8 mouse cellular contexts compared by ENCODE assay signal in the genomic region with DNA sequence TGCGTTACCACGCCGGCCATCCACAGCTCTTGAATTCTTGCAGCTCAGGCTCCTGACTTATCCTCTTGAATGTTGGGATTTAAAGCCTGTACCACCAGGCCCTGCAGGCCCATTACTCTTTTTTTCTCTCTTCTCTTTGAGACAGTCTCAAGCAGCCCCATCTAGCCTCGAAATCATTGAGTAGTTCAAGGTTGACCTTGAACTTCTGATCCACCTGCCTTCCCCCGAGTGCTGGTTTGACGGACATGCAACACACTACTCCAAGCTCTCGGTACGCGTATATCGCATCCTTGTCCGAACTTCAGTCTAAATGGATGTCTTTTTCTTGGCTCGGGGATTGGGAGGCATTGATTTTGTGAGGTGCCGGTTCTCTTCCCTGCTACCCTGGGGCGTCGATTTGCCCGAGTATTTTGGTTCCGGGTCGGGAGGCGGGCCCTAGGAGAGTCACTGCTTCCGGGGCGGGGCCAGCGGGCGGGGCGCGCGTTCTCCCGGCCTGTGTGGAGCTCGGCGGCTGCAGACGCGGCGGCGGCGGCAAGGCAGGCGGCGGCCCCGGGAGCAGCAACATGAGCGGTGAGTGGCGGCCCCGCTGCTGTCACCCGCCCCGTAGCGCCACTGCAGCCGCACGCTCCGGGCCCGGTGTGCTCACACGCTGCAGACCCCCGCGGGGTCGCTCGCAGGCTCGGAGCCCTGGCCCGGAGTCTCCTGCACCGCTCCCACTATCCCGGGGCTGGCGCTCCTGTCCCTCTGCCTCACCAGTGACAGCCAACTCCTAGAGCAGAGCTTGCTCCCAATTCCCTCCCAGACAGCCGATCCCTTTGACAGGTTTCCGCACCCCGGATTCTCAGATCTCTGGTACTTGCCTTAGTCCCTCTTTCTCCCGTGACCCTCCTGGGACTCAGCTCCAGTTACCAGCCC. TPM values are rescaled to one million over a fixed set of nuclear protein-coding genes. Genes with fewer than 3 reads are reported as not detected.
DNase-seq lines count a peak whose midpoint lies in the region; ATAC-seq and TF ChIP-seq lines count a peak whose summit lies in the region.

A gene (plus strand): TSS at position 500 of the 915 bp plus-strand sequence.

- no peaks in the 10 kb centered on the region for H3K27me3 ChIP-seq in CH12.LX (replicated peaks)
- no peaks in the 10 kb centered on the region for H3K27me3 ChIP-seq in forebrain, embryonic 12.5 days
- no peaks in the 10 kb centered on the region for H3K27me3 ChIP-seq in heart, postnatal 0 days (ENCODE audit: control insufficient read depth, insufficient read depth, low read length)
- H3K27me3 ChIP-seq in liver, embryonic 16.5 days (ENCODE audit: control insufficient read depth, insufficient read depth, low read depth, low read length), result no peaks in the 10 kb centered on the region
- H3K27me3 ChIP-seq in neural tube, embryonic 13.5 days, result no peaks in the 10 kb centered on the region
- H3K27me3 ChIP-seq in testis, adult 2 months (ENCODE audit: control insufficient read depth, insufficient read depth, low read length), result no peaks in the 10 kb centered on the region

- DNase-seq in CH12.LX (ENCODE audit: extremely low read depth), result peak; percentile 94
- peak; percentile 91 for DNase-seq in c-Kit-positive CD71-positive TER-119-negative erythroid progenitor cells, embryonic 14.5 days (ENCODE audit: low read depth)
- peak; percentile 88 for DNase-seq in heart, postnatal 0 days (ENCODE audit: low spot score)
- peak; percentile 99 for DNase-seq in kidney, postnatal 4 days

- H3K36me3 ChIP-seq in CH12.LX (replicated peaks in 1 of 2; ENCODE audit: control insufficient read depth in 1 of 2, insufficient read depth in 1 of 2, low read length in 1 of 2), result peaks cover 0 to 2% of the 10 kb centered on the region in 2 experiments
- no peaks in the 10 kb centered on the region for H3K36me3 ChIP-seq in forebrain, embryonic 12.5 days (replicated peaks)
- H3K36me3 ChIP-seq in heart, postnatal 0 days (replicated peaks; ENCODE audit: control insufficient read depth, insufficient read depth, low read length), result no peaks in the 10 kb centered on the region
- H3K36me3 ChIP-seq in liver, embryonic 16.5 days (ENCODE audit: control insufficient read depth, insufficient read depth), result no peaks in the 10 kb centered on the region
- no peaks in the 10 kb centered on the region for H3K36me3 ChIP-seq in neural tube, embryonic 13.5 days
- H3K36me3 ChIP-seq in testis, adult 2 months (ENCODE audit: control insufficient read depth, insufficient read depth, low read length), result no peaks in the 10 kb centered on the region

- no peak within 1 kb of the TSS for H3K27ac ChIP-seq in CH12.LX (ENCODE audit: insufficient read depth, low read depth)
- peak within 1 kb of the TSS; percentile 82 for H3K27ac ChIP-seq in forebrain, embryonic 12.5 days
- H3K27ac ChIP-seq in heart, postnatal 0 days (ENCODE audit: low read depth), result peak within 1 kb of the TSS; percentile 78
- H3K27ac ChIP-seq in liver, embryonic 16.5 days (ENCODE audit: low read length), result peak within 1 kb of the TSS; percentile 83
- peak within 1 kb of the TSS; percentile 92 for H3K27ac ChIP-seq in neural tube, embryonic 13.5 days (replicated peaks)
- H3K27ac ChIP-seq in testis, adult 2 months (ENCODE audit: control insufficient read depth, insufficient read depth, low read depth, low read length), result peak within 1 kb of the TSS; percentile 82

- H3K4me3 ChIP-seq in CH12.LX (replicated peaks in 1 of 3; ENCODE audit: low read depth in 2 of 3, low read length in 2 of 3, poor library complexity in 1 of 3), result peak within 1 kb of the TSS; percentile 61 to 98 (median 78)
- peak within 1 kb of the TSS; percentile 72 for H3K4me3 ChIP-seq in forebrain, embryonic 12.5 days (replicated peaks)
- peak within 1 kb of the TSS; percentile 84 for H3K4me3 ChIP-seq in heart, postnatal 0 days (ENCODE audit: low read depth, low read length)
- peak within 1 kb of the TSS; percentile 86 for H3K4me3 ChIP-seq in liver, embryonic 16.5 days (ENCODE audit: low read depth, low read length)
- peak within 1 kb of the TSS; percentile 81 for H3K4me3 ChIP-seq in neural tube, embryonic 13.5 days
- H3K4me3 ChIP-seq in testis, adult 2 months (ENCODE audit: control insufficient read depth, low read depth, low read length), result peak within 1 kb of the TSS; percentile 99

- WGBS in forebrain, embryonic 12.5 days, result 4% methylated on average over 60 of the region's 61 CpGs
- WGBS in heart, postnatal 0 days, result 5% methylated on average over 51 of the region's 61 CpGs
- 5% methylated on average over 59 of the region's 61 CpGs for WGBS in liver, embryonic 16.5 days (ENCODE audit: insufficient replicate concordance)
- 5% methylated on average over 61 of the region's 61 CpGs for WGBS in neural tube, embryonic 13.5 days

- peaks cover 3 to 24% of the 10 kb centered on the region in 2 experiments; a peak in 3 of 4 replicates for H3K4me1 ChIP-seq in CH12.LX (ENCODE audit: control insufficient read depth in 1 of 2, insufficient read depth in 2 of 2)
- peaks cover 15% of the 10 kb centered on the region for H3K4me1 ChIP-seq in forebrain, embryonic 12.5 days
- peaks cover 12% of the 10 kb centered on the region for H3K4me1 ChIP-seq in heart, postnatal 0 days (ENCODE audit: control insufficient read depth, insufficient read depth)
- H3K4me1 ChIP-seq in liver, embryonic 16.5 days (ENCODE audit: control insufficient read depth, low read depth, low read length), result peaks cover 9% of the 10 kb centered on the region
- peaks cover 15% of the 10 kb centered on the region for H3K4me1 ChIP-seq in neural tube, embryonic 13.5 days (replicated peaks)
- H3K4me1 ChIP-seq in testis, adult 2 months (ENCODE audit: control insufficient read depth, insufficient read depth, low read length), result peaks cover 5% of the 10 kb centered on the region

- dilution Hi-C loops in CH12.LX (cut with MboI; ENCODE audit: extremely low pct_ligation_motif_present, extremely low pct_unique_long_range_greater_than_20kb, low sequenced_read_pairs), result no loop called here

- TF ChIP-seq RAD21 in CH12.LX (IDR thresholded peaks at IDR 0.05; ENCODE audit: low read depth, low read length), result no peak

- peak; percentile 87 for TF ChIP-seq POLR2A in CH12.LX (IDR thresholded peaks at IDR 0.05; ENCODE audit: low read depth, low read length)
- TF ChIP-seq POLR2A in testis, adult 2 months (IDR thresholded peaks at IDR 0.05; ENCODE audit: control insufficient read depth, low read depth, low read length), result peak; percentile 64

- peak within 1 kb of the TSS; percentile 68 for H3K9ac ChIP-seq in CH12.LX (ENCODE audit: insufficient read depth, low read depth)
- H3K9ac ChIP-seq in forebrain, embryonic 12.5 days, result peak within 1 kb of the TSS; percentile 73
- H3K9ac ChIP-seq in heart, postnatal 0 days (replicated peaks; ENCODE audit: low read depth, low read length), result peak within 1 kb of the TSS; percentile 74
- peak within 1 kb of the TSS; percentile 82 for H3K9ac ChIP-seq in liver, embryonic 16.5 days (ENCODE audit: low read depth, low read length)
- peak within 1 kb of the TSS; percentile 89 for H3K9ac ChIP-seq in neural tube, embryonic 13.5 days

- no peaks in the 10 kb centered on the region for H3K9me3 ChIP-seq in CH12.LX (replicated peaks; ENCODE audit: low read length)
- H3K9me3 ChIP-seq in forebrain, embryonic 12.5 days, result no peaks in the 10 kb centered on the region
- H3K9me3 ChIP-seq in heart, postnatal 0 days (replicated peaks; ENCODE audit: control insufficient read depth, low read length), result no peaks in the 10 kb centered on the region
- no peaks in the 10 kb centered on the region for H3K9me3 ChIP-seq in liver, embryonic 16.5 days (replicated peaks; ENCODE audit: control insufficient read depth, low read length)
- no peaks in the 10 kb centered on the region for H3K9me3 ChIP-seq in neural tube, embryonic 13.5 days

- no peak for TF ChIP-seq EP300 in CH12.LX (IDR thresholded peaks at IDR 0.05; ENCODE audit: low read length)
- TF ChIP-seq EP300 in heart, postnatal 0 days (IDR thresholded peaks at IDR 0.05; ENCODE audit: low read depth), result 0 out of 2 replicates have a peak, but pooled peaks have one; percentile 27

- peak within 1 kb of the TSS; percentile 87 for H3K4me2 ChIP-seq in CH12.LX (ENCODE audit: insufficient read depth, low read depth, poor library complexity, severe bottlenecking)
- H3K4me2 ChIP-seq in forebrain, embryonic 12.5 days, result peak within 1 kb of the TSS; percentile 96
- peak within 1 kb of the TSS; percentile 95 for H3K4me2 ChIP-seq in heart, postnatal 0 days (ENCODE audit: low read depth, low read length)
- H3K4me2 ChIP-seq in liver, embryonic 16.5 days (ENCODE audit: low read depth, low read length), result peak within 1 kb of the TSS; percentile 90
- H3K4me2 ChIP-seq in neural tube, embryonic 13.5 days, result peak within 1 kb of the TSS; percentile 87

- in situ Hi-C loops in CH12.LX (cut with MboI; ENCODE audit: low pct_ligation_motif_present, low pct_unique_long_range_greater_than_20kb, low sequenced_read_pairs), result no loop called here

- 0 out of 4 replicates have a peak, but pooled peaks of 1 of the 2 experiments have one; percentile 9 for TF ChIP-seq CTCF in CH12.LX (conservative IDR thresholded peaks at IDR 0.05 in 1 of 2, IDR thresholded peaks at IDR 0.05 in 1 of 2; ENCODE audit: low read depth in 2 of 2, low read length in 2 of 2)
- no peak for TF ChIP-seq CTCF in heart, postnatal 0 days (IDR thresholded peaks at IDR 0.05; ENCODE audit: low read depth)
- no peak for TF ChIP-seq CTCF in testis, adult 2 months (IDR thresholded peaks at IDR 0.05; ENCODE audit: control insufficient read depth, insufficient read depth, insufficient replicate concordance, low read depth, low read length)

- ATAC-seq in forebrain, embryonic 12.5 days (ENCODE audit: low FRiP score), result peak; percentile 99
- ATAC-seq in heart, postnatal 0 days (ENCODE audit: insufficient read depth, low read depth), result peak; percentile 99
- ATAC-seq in liver, embryonic 16.5 days (ENCODE audit: low read depth), result peak; percentile 97
- peak; percentile 99 for ATAC-seq in neural tube, embryonic 13.5 days (ENCODE audit: low read depth)

- H3K79me2 ChIP-seq in CH12.LX (replicated peaks; ENCODE audit: control insufficient read depth, extremely low read depth, insufficient read depth, poor library complexity, severe bottlenecking), result no peaks in the 10 kb centered on the region

TF ChIP-seq in CH12.LX, 34 proteins besides CTCF, POLR2A, EP300 and RAD21 (continues in another document):
- TF ChIP-seq KAT2A (IDR thresholded peaks at IDR 0.05; ENCODE audit: insufficient replicate concordance, low read length), result peak; percentile 92; the same call in 1 of the 2 replicates

RNA-seq across cellular contexts. Expression of the gene that starts here (rescaled TPM):
- total RNA-seq in CH12.LX (2012; rRNA removed) (1.3 and 3.1 TPM in 2 replicates), CH12.LX (2014; rRNA removed) (0.84 and 1.2 TPM in 2 replicates)
- 3.2 TPM in 2 replicates for polyA plus RNA-seq in CH12.LX (2012; ENCODE audit: insufficient read length, low read depth)
- 12.8 and 16.4 TPM in 2 replicates for polyA plus RNA-seq in forebrain, embryonic 12.5 days (2016; fragmentation: Nextera tagmentation; extraction: Ambion mirVana)
- total RNA-seq in heart, postnatal 0 days (2014; rRNA removed; ENCODE audit: low replicate concordance), result 3.9 and 10.9 TPM in 2 replicates
- polyA plus RNA-seq in heart, postnatal 0 days (2015; fragmentation: Nextera tagmentation; extraction: Ambion mirVana), result 3.1 and 4.0 TPM in 2 replicates
- 4.6 and 5.1 TPM in 2 replicates for polyA plus RNA-seq in liver, embryonic 16.5 days (2015; fragmentation: Nextera tagmentation; extraction: Ambion mirVana)
- 17.2 and 20.0 TPM in 2 replicates for polyA plus RNA-seq in neural tube, embryonic 13.5 days (2015; fragmentation: Nextera tagmentation; extraction: Ambion mirVana)
- 6.1 and 7.7 TPM in 2 replicates for polyA plus RNA-seq in testis, adult 2 months (2012; rRNA removed)
